Mouse (Mus musculus): ENCODE data around the gene Trappc4.
A peak's percentile ranks its signal among the peaks of the same experiment; 100 is the strongest.
"Not testable (repeated sequence)": the region's sequence is repeated elsewhere in the genome, so short reads cannot be mapped to it uniquely, and the experiment has no call there.

The Trappc4 gene

GRCm38 (mm10) chr9:44407752-44408097 lies 325 bp upstream of the Trappc4 start:
- no peak for DNase-seq (ENCODE audit: low spot score in 2 of 2)

GRCm38 (mm10) chr9:44405011-44405410 lies 2.4 kb downstream of the Trappc4 start:
- no peak for DNase-seq (ENCODE audit: low spot score in 2 of 2)

GRCm38 (mm10) chr9:44401081-44401480 lies 6.3 kb downstream of the Trappc4 start:
- DNase-seq (ENCODE audit: low spot score in 2 of 2): no peak

- DNase-seq (ENCODE audit: low spot score in 2 of 2): no peak
These were observed 7.6 kb downstream of the Trappc4 start for GRCm38 (mm10) chr9:44399795-44400114.

GRCm38 (mm10) chr9:44399114-44399794 lies 8.1 kb downstream of the Trappc4 start:
- no peak for DNase-seq (ENCODE audit: low spot score in 2 of 2)

- peak in 1 of 2 experiments; percentile 22 for DNase-seq (ENCODE audit: low spot score in 2 of 2)
These were observed 8.8 kb downstream of the Trappc4 start for GRCm38 (mm10) chr9:44398551-44398950.

GRCm38 (mm10) chr9:44398087-44398486 lies 9.3 kb downstream of the Trappc4 start:
- no peak for DNase-seq (ENCODE audit: low spot score in 2 of 2)

GRCm38 (mm10) chr9:44396684-44397411 lies 10.6 kb downstream of the Trappc4 start, which contains the start of gene Slc37a4:
Gene Slc37a4 (plus strand): TSS chr9:44396852.
- DNase-seq (ENCODE audit: low spot score in 2 of 2): peak; percentile 92

- peak; percentile 61 to 75 for DNase-seq (ENCODE audit: low spot score in 2 of 2)
These were observed 15.9 kb downstream of the Trappc4 start for GRCm38 (mm10) chr9:44391466-44391865.

- peak; percentile 62 for DNase-seq (ENCODE audit: low spot score in 2 of 2)
These were observed 18.1 kb downstream of the Trappc4 start for GRCm38 (mm10) chr9:44389273-44389672.

GRCm38 (mm10) chr9:44387221-44387620 lies 20.2 kb downstream of the Trappc4 start:
- no peak for DNase-seq (ENCODE audit: low spot score in 2 of 2)

GRCm38 (mm10) chr9:44384596-44384995 lies 22.8 kb downstream of the Trappc4 start:
- DNase-seq (ENCODE audit: low spot score in 2 of 2): no peak

GRCm38 (mm10) chr9:44379862-44380261 lies 27.5 kb downstream of the Trappc4 start:
- no peak for DNase-seq (ENCODE audit: low spot score in 2 of 2)

- DNase-seq (ENCODE audit: low spot score in 2 of 2): peak; percentile 98 to 99
These were observed 28.2 kb downstream of the Trappc4 start, which contains the start of gene Hyou1 for GRCm38 (mm10) chr9:44379054-44379834. Gene Hyou1 (plus strand): TSS chr9:44379490.

- DNase-seq (ENCODE audit: low spot score in 2 of 2): no peak
These were observed 29.2 kb downstream of the Trappc4 start for GRCm38 (mm10) chr9:44378153-44378730.

GRCm38 (mm10) chr9:44377335-44377734 lies 30.1 kb downstream of the Trappc4 start:
- not testable (repeated sequence) for DNase-seq (ENCODE audit: low spot score in 2 of 2)

- no peak for DNase-seq (ENCODE audit: low spot score in 2 of 2)
These were observed 31.3 kb downstream of the Trappc4 start for GRCm38 (mm10) chr9:44376141-44376540.

GRCm38 (mm10) chr9:44373386-44373785 lies 34.0 kb downstream of the Trappc4 start:
- DNase-seq (ENCODE audit: low spot score in 2 of 2): no peak

GRCm38 (mm10) chr9:44364480-44364879 lies 42.9 kb downstream of the Trappc4 start:
- no peak for DNase-seq (ENCODE audit: low spot score in 2 of 2)

- not testable (repeated sequence) for DNase-seq (ENCODE audit: low spot score in 2 of 2)
These were observed 45.5 kb downstream of the Trappc4 start for GRCm38 (mm10) chr9:44361931-44362330.

- peak; percentile 93 to 95 for DNase-seq (ENCODE audit: low spot score in 2 of 2)
These were observed 46.0 kb downstream of the Trappc4 start, which contains the start of gene Vps11 for GRCm38 (mm10) chr9:44361190-44361917. Gene Vps11 (minus strand): TSS chr9:44361670.
